Mouse (Mus musculus): ENCODE measurements around the gene Prl3d3. TPM values are rescaled to one million over a fixed set of nuclear protein-coding genes. Genes with fewer than 3 reads are reported as not detected.
"Not testable (repeated sequence)": the region's sequence is repeated elsewhere in the genome, so short reads cannot be mapped to it uniquely, and the experiment has no call there.

Gene Prl3d3
- total RNA-seq (2021) = not detected

DNA sequence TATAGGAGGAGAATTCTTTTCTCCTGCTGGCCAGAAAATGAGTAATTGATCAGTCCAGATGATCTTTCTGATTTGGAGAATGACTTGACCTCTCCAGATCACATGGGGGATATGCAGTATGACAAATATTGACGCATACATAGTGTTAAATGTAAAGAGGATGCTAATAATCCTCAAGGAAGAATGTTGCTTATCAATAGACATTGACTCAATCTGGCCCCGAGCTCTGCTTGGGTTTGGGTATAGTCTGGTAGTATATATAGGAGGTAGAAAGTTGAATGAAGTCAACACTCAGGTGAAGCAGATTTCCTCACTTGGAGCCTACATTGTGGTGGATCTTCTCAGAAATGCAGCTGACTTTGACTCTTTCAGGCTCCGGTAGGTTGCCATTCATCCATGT lies at the start of gene Prl3d3:
Prl3d3 (plus strand) TSS at position 301 of the 400 bp plus-strand sequence.
- intact Hi-C loops (cut with DNase I) = not testable (repeated sequence)

DNA sequence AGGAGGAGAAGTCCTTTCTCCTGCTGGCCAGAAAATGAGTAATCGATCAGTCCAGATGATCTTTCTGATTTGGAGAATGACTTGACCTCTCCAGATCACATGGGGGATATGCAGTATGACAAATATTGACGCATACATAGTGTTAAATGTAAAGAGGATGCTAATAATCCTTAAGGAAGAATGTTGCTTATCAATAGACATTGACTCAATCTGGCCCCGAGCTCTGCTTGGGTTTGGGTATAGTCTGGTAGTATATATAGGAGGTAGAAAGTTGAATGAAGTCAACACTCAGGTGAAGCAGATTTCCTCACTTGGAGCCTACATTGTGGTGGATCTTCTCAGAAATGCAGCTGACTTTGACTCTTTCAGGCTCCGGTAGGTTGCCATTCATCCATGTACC lies 35.2 kb upstream of the Prl3d3 start, which contains the start of gene Prl3d2:
Prl3d2 (plus strand) TSS at position 301 of the 400 bp plus-strand sequence.
- not testable (repeated sequence) for DNase-seq (ENCODE audit: low spot score in 2 of 2)
- intact Hi-C loops (cut with DNase I) = loop anchor here (10.0 kb wide), 1 partner anchor 307 kb away; no protein-coding TSS in a partner anchor

More for the DNA sequence above, at the start of gene Prl3d3:
- DNase-seq (ENCODE audit: low spot score in 2 of 2) = not testable (repeated sequence)

DNA sequence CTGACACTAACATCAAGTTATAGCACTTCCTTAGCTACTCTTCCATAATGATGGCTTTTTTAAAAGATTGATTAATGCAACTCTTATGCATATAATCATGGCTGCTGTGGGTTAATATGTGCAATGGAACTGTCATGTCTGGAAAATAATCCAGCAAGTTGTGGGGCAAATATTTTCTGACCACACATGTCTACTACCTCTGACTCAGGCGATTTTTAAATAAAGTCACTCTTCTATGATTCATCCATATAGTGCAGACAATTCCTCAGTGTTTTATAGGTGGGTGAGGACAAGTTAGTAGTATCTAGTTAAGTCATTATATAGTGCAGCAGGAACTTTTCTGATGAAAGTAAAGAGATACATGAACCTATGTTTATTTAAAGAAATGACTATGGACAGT lies 8.3 kb upstream of the Prl3d3 start:
- no peak for DNase-seq (ENCODE audit: low spot score in 2 of 2)
- intact Hi-C loops (cut with DNase I) = no loop called here

DNA sequence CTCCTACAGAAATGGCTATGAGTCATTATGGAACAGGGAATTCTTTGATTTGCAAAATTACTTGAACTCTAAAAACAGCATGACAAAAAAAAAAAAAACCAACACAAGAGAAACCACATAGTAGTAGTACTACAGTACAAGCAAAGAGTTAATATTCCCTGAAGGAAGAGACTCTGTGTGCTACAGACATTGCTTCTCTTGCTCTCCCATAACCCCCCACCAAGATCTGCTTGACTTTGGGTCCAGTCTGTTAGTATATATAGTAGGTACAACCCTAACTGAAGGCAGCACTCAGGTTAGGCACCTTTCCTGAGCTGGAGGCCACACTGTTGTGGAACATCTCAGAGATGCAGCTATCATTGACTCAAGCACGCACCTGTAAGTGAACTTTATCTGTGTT lies 39.8 kb downstream of the Prl3d3 start, which contains the start of gene Prl3c1:
Prl3c1 (plus strand) TSS at position 301 of the 400 bp plus-strand sequence.
- no peak for DNase-seq (ENCODE audit: low spot score in 2 of 2)
- intact Hi-C loops (cut with DNase I) = no loop called here

Other genes with a start within 250 kb of the Prl3d3 start
- gene Prl, start 99.2 kb upstream of the Prl3d3 start, total RNA-seq (2021) = not detected
- gene Prl3d1, start 62.6 kb upstream of the Prl3d3 start, total RNA-seq (2021) = not detected
- gene Prl3d2, start 35.1 kb upstream of the Prl3d3 start, total RNA-seq (2021) = not detected
- not detected for gene Prl3c1, start 39.9 kb downstream of the Prl3d3 start, total RNA-seq (2021)
- not detected for gene Prl3b1, start 85.1 kb downstream of the Prl3d3 start, total RNA-seq (2021)
- not detected for gene Prl3a1, start 102.6 kb downstream of the Prl3d3 start, total RNA-seq (2021)
- gene Prl6a1, start 155.8 kb downstream of the Prl3d3 start, total RNA-seq (2021) = not detected
- gene Prl8a2, start 188.9 kb downstream of the Prl3d3 start, total RNA-seq (2021) = not detected
- not detected for gene Prl2b1, start 234.1 kb downstream of the Prl3d3 start, total RNA-seq (2021)